Mouse (Mus musculus): Measurements from ENCODE around the gene Lfng. TPM values are rescaled to one million over a fixed set of nuclear protein-coding genes. Genes with fewer than 3 reads are reported as not detected.

Gene Lfng
- total RNA-seq (2021), result 9.6 and 16.8 TPM in 2 replicates
- long read RNA-seq, transcript Lfng-201 (8 exons, 2,305 nt), result major isoform, 10 of 11 reads
- long read RNA-seq, partial matches to known transcripts, result 0 of 11 reads
- long read RNA-seq, other reads (novel, unspliced or antisense), result 1 of 11 reads

DNA sequence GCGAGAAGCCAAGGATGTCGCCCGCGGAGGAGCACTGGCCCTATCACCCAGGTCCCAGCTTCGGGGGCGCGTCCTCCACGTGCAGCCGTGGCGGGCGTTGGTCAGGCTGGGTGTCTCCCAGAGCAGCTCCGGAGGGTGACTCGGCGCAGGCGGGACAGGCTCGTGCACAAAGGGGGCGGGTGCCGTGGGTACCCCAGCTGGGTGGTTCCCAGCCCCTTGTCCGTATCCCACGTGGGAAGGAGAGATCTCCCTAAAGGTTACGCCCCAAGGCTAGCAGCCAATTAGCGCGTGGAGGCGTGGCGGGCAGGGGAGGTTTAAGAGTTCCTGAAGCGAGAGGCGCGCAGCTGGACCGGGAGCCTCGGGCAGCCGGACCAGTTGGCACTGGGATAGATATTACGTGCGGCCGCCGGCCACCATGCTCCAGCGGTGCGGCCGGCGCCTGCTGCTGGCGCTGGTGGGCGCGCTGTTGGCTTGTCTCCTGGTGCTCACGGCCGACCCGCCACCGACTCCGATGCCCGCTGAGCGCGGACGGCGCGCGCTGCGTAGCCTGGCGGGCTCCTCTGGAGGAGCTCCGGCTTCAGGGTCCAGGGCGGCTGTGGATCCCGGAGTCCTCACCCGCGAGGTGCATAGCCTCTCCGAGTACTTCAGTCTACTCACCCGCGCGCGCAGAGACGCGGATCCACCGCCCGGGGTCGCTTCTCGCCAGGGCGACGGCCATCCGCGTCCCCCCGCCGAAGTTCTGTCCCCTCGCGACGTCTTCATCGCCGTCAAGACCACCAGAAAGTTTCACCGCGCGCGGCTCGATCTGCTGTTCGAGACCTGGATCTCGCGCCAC lies at the start of gene Lfng:
TSS of gene Lfng (plus strand) at position 320 of the 835 bp plus-strand sequence.
- DNase-seq, result peak; percentile 90

DNA sequence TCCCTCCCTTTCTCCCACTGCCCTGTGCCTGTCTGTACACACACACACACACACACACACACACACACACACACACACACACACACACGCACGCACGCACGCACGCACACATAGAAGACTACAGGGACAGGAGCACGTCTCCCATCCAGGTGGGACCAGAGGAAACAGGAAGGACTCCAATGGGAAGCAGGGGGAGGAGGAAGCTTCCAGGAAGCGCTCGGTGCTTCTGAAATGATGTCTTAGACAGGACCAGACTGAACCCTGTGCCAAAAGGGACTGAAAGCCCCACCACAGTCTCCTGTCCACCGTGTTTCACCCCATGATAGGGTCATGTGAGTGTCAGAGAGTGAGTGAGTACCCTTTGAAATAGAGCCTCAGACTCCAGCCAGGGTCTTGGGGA lies 44.5 kb upstream of the Lfng start:
- DNase-seq, result no peak

- no peak for DNase-seq
Measured at GRCm38 (mm10) chr5:140564896-140565295, 42.2 kb upstream of the Lfng start, which contains the start of gene Grifin. TSS of gene Grifin (minus strand) at chr5:140565071.

- no peak for DNase-seq
Measured at GRCm38 (mm10) chr5:140565451-140565850, 41.7 kb upstream of the Lfng start.

DNA sequence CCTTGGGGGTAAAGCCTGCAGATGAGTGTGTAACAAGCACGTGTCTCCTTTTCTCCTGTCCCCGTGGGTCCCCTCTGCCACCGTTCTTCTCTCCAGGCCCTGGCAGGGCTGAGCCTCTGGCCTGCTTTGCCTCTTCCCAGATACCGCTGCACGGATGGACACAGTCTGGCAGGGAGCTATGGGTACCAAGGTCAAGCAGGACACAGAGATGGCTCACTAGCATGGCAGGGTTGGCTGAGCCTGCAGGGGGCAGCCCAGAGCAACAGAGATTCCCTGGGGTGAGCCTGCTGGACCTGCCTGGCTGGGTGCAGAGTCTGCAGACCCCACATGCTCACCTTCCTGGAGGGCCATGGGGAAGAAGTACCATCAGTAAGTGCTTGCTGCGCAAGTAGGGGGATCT lies 41.3 kb upstream of the Lfng start:
- peak; percentile 70 for DNase-seq

DNA sequence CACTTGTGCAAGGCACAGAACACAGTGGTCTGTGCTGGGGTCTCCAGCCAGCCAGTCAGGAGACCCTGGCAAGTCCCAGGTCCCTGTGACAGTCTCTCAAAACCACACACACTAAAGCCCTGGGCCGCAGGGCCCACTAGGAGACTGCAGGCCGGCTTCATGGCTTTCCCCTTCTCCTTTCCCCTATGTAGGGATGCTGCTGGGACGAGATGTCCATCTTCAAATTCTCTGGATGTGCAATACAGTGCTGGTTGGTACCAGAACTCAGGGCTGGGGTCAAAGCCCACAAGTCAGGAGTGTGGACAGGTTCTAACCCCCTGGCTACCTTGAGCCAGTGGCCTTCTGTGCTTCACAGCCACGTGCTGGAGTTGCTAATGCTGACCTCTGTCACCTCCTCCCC lies 40.8 kb upstream of the Lfng start:
- no peak for DNase-seq

DNA sequence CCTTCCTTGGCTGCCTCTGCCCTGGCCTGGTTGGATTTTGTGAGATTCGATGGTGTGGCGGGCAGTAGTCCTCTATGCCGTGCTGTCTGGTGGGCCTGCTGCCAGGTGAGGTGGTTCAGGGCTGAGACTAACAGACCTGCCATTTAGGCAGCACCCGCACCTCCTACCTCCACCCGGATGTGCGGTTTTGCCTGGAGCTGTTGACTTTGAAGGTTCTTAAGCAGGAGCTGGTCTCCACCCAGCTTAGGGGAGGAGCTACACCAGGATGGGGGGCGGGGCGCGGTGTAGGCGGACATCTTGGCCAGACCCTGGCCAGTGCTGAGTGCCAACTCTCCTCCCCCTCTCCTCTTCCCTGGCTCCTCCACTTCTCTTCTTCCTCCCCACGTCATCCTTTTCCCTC lies 39.8 kb upstream of the Lfng start:
- DNase-seq, result peak; percentile 64

DNA sequence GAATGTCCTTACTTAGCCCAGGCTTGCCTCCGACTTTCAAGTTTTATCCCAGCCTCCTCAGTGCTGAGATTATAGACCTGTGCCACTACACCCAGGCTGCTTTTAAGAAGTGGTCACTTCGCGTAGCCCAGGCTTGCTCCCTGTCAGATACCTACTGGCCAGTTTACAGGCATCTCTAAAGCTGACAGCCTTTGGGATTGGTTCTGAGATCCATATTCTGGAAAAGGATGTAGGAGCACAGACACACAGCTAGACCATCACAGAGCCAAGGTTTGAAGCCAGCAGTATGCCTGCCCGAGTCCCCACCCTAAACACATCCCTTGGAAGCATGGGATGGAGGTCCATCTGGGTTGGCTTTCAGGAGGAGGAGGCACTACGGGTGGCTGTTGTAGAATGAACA lies 39.4 kb upstream of the Lfng start:
- DNase-seq, result no peak

DNA sequence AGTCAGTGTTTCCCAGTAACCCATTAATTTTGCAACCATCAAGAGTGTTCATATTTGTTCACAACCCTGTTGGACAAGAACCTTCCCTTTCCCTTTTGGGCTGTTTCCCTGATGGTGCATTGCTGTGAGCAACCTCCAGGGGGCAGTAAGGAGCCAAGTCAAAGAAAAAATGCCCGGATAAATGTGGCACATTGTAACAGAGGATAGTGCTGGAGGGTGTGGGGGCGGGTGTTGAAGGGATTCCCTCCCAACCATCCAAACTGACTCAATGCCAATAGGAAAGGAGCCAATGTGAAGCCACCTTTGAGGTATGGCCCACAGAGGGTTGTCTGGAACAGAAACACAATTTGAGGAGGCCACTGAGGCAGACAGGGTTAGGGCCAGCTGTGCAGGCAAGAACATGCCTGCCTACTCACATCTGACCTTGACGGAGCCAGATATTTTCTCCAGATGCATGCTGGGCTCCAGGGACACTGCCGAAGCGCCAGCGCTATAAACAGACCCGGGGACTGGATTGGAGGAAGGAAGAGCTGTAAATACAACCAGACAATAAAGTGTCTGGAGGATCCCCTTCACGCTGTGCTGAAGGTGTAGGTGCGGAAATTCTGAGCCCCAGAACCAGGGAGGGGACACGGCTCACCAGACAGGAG lies 38.7 kb upstream of the Lfng start:
- DNase-seq, result peak; percentile 60

DNA sequence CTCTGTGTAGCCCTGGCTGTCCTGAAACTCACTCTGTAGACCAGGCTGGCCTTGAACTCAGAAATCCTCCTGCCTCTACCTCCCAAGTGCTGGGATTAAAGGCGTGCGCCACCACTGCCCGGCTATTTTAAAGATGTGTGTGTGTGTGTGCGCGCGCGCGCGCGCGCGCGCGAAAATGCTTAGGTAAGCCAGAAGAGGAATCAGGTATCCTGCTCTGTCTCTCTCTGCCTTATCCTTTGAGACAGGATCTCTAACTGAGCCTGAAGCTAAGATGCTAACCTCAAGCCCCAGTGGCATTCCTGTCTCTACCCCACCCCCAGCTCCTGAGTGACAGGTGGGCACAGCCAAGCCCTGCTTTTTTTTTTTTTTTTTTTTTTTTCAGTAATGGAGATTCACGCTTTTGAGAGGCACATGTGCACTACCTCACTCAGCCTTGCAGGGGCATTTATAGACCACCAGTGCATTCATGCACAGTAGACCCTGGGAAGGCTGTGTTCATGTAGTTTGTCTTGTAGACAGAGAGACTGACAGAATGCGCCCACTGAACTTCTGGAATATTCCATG lies 38.0 kb upstream of the Lfng start:
- DNase-seq, result no peak

- no peak for DNase-seq
Measured at GRCm38 (mm10) chr5:140570223-140570870, 36.8 kb upstream of the Lfng start.

DNA sequence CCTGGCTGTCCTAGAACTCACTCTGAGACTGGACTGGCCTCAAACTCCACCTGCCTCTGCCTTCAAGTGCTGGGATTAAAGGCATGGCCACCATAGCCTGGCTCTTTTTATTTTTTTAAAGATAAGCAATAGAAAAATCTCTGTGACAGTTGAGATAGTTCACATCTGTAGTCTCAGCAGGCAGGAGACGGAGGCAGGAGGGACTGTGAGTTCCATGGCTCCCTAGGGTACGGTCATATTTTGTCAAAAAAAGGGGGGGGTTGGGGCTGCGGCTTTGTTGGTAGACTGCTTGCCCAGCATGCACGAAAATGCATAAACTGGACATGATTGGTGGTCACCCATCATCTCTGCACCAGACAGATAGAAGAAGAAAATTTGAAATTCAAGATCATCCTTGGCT lies 35.9 kb upstream of the Lfng start:
- DNase-seq, result no peak

- peak; percentile 51 for DNase-seq
Measured at GRCm38 (mm10) chr5:140571673-140572072, 35.4 kb upstream of the Lfng start.

DNA sequence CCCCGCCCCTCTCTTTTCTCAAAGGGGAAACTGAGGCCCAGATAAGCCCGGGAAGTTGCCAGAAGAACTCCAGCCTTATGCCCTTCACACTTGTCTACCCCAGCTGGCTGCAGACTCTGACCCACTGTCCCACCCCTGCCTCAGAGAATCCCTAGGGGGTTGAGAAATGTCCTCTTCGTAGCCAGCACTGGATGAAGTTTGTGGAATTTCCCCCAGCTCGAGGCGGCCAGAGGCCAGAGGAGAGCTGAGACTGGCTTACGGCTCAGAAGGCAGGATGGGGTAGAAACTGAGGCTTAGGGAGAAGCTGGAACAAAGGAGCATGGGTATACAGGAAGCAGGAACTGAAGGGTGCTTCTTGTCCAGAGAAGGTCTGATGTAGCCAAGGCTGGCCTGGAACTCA lies 34.5 kb upstream of the Lfng start:
- no peak for DNase-seq

- DNase-seq, result no peak
Measured at GRCm38 (mm10) chr5:140575381-140575866, 31.7 kb upstream of the Lfng start.

DNA sequence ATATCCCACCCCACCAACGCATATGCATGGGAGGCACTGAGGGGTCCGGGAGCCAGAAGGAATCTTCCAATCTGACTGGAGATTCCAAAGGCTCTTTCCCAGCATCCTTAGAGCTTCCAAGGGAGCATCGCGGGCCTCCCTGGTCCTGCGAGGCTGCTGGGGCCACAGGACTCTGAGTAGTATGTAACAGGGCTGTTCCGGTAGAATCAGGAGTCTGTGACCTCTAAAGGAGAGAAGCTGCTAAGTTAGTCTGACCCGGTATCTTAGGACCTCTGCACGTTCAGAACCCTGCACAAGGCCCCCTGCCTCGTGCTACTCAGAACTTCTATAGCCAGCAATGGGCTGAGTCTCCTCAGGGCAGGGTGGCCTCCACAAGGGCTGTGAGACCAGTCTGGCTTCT lies 27.9 kb upstream of the Lfng start:
- no peak for DNase-seq

DNA sequence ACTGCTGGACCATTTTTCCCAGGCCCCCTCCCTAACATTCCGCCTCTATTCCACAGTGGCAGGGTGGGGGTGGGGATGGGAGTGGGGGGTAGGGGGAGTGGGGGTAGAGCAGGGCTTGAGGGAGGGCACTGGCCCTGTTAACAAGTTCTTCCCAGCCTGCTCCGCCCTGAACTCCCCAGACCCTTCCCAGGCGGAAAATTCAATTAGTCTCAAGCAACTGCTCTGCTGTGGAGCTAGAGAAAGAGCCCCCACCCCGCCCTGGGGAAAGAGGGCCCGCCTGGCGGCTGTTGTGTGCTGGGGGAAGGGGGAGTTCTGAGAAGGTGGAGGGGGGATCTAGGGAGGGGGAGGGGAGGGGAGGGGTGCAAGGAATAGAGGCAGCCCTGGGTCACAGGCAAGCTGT lies 27.3 kb upstream of the Lfng start:
- DNase-seq, result no peak

DNA sequence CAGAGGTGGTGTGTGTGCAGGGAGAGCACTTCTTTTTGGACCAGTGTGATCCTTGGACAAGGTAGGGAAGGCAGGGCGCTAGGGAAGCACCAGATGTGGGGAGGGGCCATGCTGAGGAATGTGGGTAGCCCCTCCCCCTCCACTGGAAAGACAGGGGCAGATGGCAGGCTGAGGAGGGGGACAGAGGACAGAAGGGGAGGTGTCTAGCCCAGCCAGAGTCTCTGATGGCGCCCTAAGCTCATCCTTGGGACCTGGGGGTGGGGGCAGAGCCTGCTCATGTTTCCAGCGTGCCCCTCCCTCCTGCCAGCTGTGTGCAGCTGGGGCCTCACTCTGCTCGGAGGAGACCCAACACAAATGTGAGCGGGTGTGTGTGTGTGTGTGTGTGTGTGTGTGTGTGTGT lies 25.6 kb upstream of the Lfng start:
- DNase-seq, result no peak

DNA sequence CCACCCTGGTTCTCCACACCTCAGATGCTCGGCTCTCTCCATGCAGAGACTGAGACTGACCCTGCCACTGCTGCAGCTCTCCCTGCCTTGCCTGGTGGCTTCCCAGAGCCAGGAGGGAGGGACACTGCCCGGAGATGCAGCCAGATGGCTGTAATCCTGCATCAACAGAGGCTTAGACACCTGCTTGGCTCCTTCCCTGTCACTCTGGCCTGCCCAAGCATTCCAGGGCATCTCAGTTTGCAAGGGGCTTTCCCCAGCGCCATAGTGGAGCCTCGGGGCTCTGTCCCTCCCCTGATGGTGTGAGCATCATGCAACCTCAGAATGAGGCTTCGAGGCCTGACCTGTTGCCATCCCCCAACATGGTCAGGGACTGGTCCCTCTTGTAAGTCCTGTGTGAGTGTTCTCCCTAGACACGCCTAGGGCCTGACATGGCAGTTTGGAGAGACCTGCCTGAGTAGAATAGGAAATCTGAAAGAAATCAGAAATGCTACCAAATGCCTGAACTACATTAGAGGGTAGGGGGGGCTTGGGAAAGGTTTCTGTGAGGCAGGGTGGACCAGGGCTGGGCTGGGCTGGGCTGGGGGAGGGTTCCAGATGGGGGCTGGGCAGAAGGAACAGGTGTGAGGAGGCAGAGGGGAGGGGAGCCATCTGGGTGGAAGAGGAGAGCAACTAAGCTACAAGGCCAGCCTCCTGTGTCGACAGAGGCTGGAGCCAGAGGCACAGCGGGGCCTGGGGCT lies 24.0 kb upstream of the Lfng start:
- DNase-seq, result no peak

DNA sequence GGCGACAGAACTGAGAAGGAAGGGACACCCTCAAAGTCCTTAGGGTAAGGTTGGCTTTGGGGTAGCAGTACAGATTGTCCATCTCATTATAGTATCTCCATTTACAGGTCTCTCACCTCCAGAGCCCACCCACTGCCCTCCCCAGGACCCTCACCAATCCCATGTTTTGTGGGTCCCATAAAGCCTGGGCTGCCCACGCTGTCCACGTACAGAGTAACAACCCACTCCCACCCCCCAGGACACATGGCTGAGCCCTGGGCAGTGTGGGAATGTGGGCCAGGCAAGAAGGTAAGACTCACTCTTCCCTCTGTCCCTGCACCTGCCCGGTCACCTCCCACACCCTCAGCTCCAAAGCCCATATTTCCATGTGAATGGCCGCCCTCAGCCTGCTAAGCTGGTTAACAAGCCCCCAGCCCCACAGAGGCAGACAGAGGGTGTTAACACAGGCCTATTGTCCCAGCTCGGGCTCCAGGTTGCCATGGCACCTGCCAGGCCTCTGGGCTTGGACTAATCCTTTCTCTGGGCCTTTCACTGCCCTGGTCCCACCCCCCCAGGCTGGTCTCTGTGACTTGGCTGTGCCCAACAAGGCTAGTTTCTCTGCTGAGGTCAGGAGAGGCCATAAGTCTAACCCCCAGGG lies 23.3 kb upstream of the Lfng start:
- DNase-seq, result no peak

- DNase-seq, result no peak
Measured at GRCm38 (mm10) chr5:140589082-140589774, 17.9 kb upstream of the Lfng start.
